Mouse (Mus musculus) limb, embryonic 13.5 days (tissue): ENCODE results near the gene Fbxo46. TPM values are rescaled to one million over a fixed set of nuclear protein-coding genes. Genes with fewer than 3 reads are reported as not detected.

Experiments used
- ATAC-seq: fragments of 200-750 bp; cut with Nextera tagmentation; 2 replicates; pipeline ENCODE4 v1.8.0; 2017; ENCODE audit warnings: low read depth, moderate number of reproducible peaks, moderate TSS enrichment; ENCODE audit not compliant: low FRiP score
- H3K27ac ChIP-seq: fragments of 300-500 bp; sonication (generic); 2 replicates; pipeline ENCODE4 v1.5.1; 2015; ENCODE audit warnings: inconsistent platforms, mild to moderate bottlenecking, moderate library complexity
- H3K27me3 ChIP-seq: fragments of 300-500 bp; sonication (generic); 2 replicates; pipeline ENCODE4 v1.6.1; 2015; ENCODE audit warnings: mild to moderate bottlenecking, inconsistent platforms
- H3K36me3 ChIP-seq: fragments of 300-500 bp; sonication (generic); 2 replicates; pipeline ENCODE4 v1.6.1; 2015; ENCODE audit warnings: inconsistent platforms, mild to moderate bottlenecking, moderate library complexity
- H3K4me1 ChIP-seq: fragments of 300-500 bp; sonication (generic); 2 replicates; pipeline ENCODE4 v1.6.1; 2015; ENCODE audit warnings: inconsistent platforms
- H3K4me2 ChIP-seq: fragments of 300-500 bp; sonication (generic); replicated peaks from 2 replicates; pipeline ENCODE4 v1.6.1; 2015; ENCODE audit warnings: inconsistent platforms, mild to moderate bottlenecking, moderate library complexity
- H3K4me3 ChIP-seq: fragments of 300-500 bp; sonication (generic); 2 replicates; pipeline ENCODE4 v1.5.1; 2015; ENCODE audit warnings: moderate library complexity, mild to moderate bottlenecking, inconsistent platforms
- H3K9ac ChIP-seq: fragments of 300-500 bp; sonication (generic); 2 replicates; pipeline ENCODE4 v1.6.1; 2015; ENCODE audit warnings: mild to moderate bottlenecking, inconsistent platforms
- H3K9me3 ChIP-seq: fragments of 300-500 bp; sonication (generic); 2 replicates; pipeline ENCODE4 v1.6.1; 2016; ENCODE audit warnings: inconsistent platforms
- WGBS: fragments of 180-500 bp; shearing (Covaris S2); methylation state at CpG from one replicate; pipeline ENCODE4 v1.1.7; 2015; 5-methylcytosine and 5-hydroxymethylcytosine counted together
- polyA plus RNA-seq: library from polyadenylated mRNA; unstranded; fragments of >200 nt; fragmentation: Nextera tagmentation; extraction: Ambion mirVana; gene quantifications from 2 replicates; pipeline ENCODE4 v1.2.1, GENCODE M21; 2015

The Fbxo46 gene
- polyA plus RNA-seq, 1 experiment from 2014 or later = 19.1 TPM

DNA sequence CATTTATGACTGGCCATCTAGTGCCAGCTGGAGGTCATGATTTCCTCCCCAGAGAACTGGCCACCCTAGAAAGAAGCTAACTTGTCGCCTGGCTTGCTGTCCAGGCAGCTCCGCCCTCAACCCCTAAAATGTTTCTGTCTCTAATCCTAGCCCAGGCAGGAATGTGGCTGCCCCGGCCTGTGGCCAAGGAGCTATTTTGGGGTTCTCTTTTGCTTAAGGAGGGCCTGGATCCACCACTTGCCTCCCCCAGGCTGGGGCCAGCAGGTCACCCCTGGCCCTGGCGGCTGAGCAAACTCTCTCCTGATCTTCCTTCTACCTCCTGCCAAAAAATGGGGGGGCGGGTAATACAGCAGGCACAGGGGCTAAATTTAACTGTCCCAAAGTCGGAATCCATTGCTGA is 36.6 kb upstream of the Fbxo46 start:
- Histone ChIP-seq H3K27ac (no peak overlapping the region), H3K4me1 (peaks cover 48% of the 10 kb centered on the region), H3K9ac (peak overlapping the region; percentile 46; the same call in 1 of the 2 replicates), H3K27me3 (no peaks in the 10 kb centered on the region), H3K36me3 (peaks cover 69% of the 10 kb centered on the region), H3K9me3 (no peaks in the 10 kb centered on the region), H3K4me2 (peak overlapping the region; percentile 50), H3K4me3 (0 out of 2 replicates have a peak overlapping the region, but pooled peaks have one; percentile 27)
- WGBS = 53% methylated on average over 6 of the region's 6 CpGs
- 0 out of 2 replicates have a peak, but pooled peaks have one; percentile 1 for ATAC-seq

DNA sequence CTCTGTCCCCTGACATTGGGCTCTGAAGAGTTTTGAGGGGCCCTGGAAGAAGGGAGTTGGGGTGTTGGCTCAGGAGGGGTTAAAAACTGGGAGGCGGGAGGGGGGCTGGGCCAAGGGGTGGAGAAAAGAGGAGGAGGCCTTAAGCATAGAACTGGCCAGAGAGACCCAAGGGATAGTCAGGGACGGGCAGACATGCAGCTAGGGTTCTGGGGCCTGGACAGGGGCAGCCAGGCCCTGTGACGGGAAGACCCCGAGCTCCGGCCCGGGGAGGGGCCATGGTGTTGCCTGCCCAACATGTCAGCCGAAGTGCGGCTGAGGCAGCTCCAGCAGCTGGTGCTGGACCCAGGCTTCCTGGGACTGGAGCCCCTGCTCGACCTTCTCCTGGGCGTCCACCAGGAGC is 36.0 kb upstream of the Fbxo46 start, which contains the start of gene Dmpk:
Gene Dmpk, plus strand, starts transcription at position 149 of the 400 bp plus-strand sequence.
- Histone ChIP-seq H3K27me3 (no peaks in the 10 kb centered on the region), H3K27ac (peak within 1 kb of the TSS; percentile 49; the same call in 1 of the 2 replicates), H3K9me3 (no peaks in the 10 kb centered on the region), H3K36me3 (peaks cover 69% of the 10 kb centered on the region), H3K4me1 (peaks cover 48% of the 10 kb centered on the region), H3K9ac (peak within 1 kb of the TSS; percentile 46; the same call in 1 of the 2 replicates), H3K4me2 (peak within 1 kb of the TSS; percentile 50), H3K4me3 (peak within 1 kb of the TSS; percentile 27)
- ATAC-seq = peak; percentile 25; the same call in 1 of the 2 replicates
- WGBS = 42% methylated on average over 10 of the region's 10 CpGs

DNA sequence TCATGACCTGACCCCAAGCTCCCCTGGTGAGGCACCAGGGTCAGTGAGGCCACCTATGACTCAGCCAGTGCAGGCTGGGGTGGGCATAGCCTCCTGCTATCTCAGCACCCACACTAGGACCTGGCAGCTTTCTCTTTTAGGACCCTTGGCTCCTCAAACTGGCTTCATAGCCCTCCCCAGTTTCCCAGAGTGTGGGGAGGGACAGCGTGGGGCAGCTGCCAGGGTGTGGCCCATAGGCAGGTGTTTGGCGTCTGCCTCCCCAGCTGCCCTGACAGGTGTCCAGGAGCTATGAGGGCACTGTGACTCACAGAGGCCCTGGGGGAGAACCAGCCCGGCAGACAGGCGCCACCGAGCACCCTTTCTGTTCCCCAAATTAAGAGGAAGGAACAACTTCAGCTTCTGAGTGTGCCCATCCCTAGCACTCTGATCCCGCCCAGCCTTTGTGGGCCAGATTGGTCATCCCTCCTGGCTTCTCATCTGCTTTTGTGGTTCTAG is 35.3 kb upstream of the Fbxo46 start:
- H3K4me3 ChIP-seq = peak overlapping the region; percentile 27

DNA sequence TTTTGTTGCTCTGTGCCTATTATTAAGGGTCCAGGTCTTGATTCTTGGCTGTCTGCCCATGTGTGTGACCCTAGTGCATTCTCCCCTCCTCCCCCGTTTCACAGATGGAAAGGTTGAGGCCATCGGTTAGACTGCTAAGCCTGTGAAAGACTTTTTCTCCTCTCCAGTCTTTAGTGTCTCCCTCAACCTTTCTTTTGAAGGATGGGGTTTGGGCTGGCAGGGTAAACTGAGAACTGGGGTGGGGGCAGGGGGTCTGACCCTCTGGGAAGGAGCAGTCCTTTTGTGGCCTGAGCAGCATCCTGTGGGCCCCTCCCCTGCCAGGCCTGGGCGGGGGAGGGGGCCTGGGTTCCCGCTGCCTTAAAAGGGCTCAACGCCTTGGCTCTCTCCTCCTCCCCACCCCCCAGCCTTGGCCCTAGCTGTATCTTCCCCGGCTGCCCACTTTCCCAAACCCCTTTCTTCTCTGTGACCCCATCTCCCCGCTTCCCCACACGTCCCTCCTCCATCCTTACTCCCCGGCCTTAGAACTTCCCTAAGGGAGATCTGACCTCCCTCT is 34.7 kb upstream of the Fbxo46 start:
- Histone ChIP-seq H3K4me2 (peak overlapping the region; percentile 50), H3K36me3 (peaks cover 62% of the 10 kb centered on the region), H3K9ac (peak overlapping the region; percentile 53; the same call in 1 of the 2 replicates), H3K27me3 (no peaks in the 10 kb centered on the region), H3K9me3 (no peaks in the 10 kb centered on the region), H3K4me3 (peak overlapping the region; percentile 27), H3K4me1 (peaks cover 48% of the 10 kb centered on the region), H3K27ac (no peak overlapping the region)
- 20% methylated on average over 9 of the region's 9 CpGs for WGBS
- no peak for ATAC-seq

More for the DNA sequence above, 35.3 kb upstream of the Fbxo46 start:
- WGBS = 71% methylated on average over 6 of the region's 6 CpGs
- Histone ChIP-seq H3K36me3 (peaks cover 64% of the 10 kb centered on the region), H3K9ac (0 out of 2 replicates have a peak overlapping the region, but pooled peaks have one; percentile 46), H3K27me3 (no peaks in the 10 kb centered on the region), H3K4me2 (peak overlapping the region; percentile 50), H3K27ac (peak overlapping the region; percentile 49; the same call in 1 of the 2 replicates), H3K9me3 (no peaks in the 10 kb centered on the region), H3K4me1 (peaks cover 48% of the 10 kb centered on the region)
- ATAC-seq = no peak

DNA sequence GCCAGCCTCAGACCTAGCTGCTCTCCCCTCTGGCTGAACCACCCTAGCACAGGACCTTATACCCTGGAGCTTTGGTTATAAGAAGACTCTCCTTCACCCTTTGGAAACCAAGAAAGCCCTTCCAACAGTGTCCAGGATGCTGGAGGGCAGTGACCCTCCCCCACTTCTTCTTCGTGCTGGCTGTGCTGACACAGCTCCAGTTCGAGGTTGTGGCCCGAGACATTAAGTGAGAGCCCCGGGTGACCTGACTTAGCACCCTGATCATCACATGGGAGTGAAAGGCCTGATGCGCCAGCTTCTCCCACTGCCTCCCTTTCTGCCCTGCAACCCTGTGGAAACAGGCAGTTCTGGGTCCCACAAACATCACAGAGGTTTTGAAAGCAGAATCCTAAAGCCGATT is 34.2 kb upstream of the Fbxo46 start:
- no peaks in the 10 kb centered on the region for H3K9me3 ChIP-seq
- no peaks in the 10 kb centered on the region for H3K27me3 ChIP-seq
- no peak for ATAC-seq
- peak overlapping the region; percentile 50 for H3K4me2 ChIP-seq
- H3K4me3 ChIP-seq = peak overlapping the region; percentile 27
- peaks cover 48% of the 10 kb centered on the region for H3K4me1 ChIP-seq
- H3K9ac ChIP-seq = peak overlapping the region; percentile 53; the same call in 1 of the 2 replicates
- H3K27ac ChIP-seq = no peak overlapping the region
- 10% methylated on average over 6 of the region's 6 CpGs for WGBS
- H3K36me3 ChIP-seq = peaks cover 62% of the 10 kb centered on the region

DNA sequence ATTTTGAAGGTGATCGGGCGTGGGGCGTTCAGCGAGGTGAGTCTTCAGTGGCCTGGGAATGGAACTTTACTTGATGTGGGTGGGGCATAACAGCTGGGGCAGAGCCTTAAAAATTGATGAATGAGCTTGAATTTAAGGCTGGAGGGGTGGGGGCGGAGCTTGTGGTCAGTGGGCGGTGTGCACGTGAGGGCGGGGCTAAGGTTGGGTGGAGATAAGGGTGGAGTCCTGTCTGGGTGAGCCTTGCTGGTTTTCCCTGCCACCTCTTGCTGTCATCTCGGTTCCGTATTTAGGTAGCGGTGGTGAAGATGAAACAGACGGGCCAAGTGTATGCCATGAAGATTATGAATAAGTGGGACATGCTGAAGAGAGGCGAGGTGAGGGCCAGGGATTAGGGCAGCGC is 33.6 kb upstream of the Fbxo46 start:
- Histone ChIP-seq H3K4me3 (peak overlapping the region; percentile 27; the same call in 1 of the 2 replicates), H3K27ac (no peak overlapping the region), H3K36me3 (peaks cover 62% of the 10 kb centered on the region), H3K4me1 (peaks cover 48% of the 10 kb centered on the region), H3K9ac (no peak overlapping the region), H3K4me2 (peak overlapping the region; percentile 50), H3K9me3 (no peaks in the 10 kb centered on the region), H3K27me3 (no peaks in the 10 kb centered on the region)
- ATAC-seq = no peak
- WGBS = 8% methylated on average over 14 of the region's 14 CpGs

DNA sequence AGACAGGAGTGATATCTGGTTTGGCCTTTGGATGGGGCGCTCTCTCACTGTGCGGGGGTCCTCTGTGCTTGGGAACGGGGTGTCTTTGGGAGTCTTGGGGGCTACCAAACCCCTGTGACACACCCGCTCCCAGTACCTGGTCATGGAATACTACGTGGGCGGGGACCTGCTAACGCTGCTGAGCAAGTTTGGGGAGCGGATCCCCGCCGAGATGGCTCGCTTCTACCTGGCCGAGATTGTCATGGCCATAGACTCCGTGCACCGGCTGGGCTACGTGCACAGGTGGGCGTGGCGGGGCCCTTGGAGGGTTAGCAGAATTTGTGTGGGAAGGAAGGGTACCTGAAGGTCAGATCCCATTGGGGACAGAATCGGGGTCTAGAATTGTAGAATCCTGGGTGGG is 32.9 kb upstream of the Fbxo46 start:
- H3K27me3 ChIP-seq = peaks cover 3% of the 10 kb centered on the region; the same call in 1 of the 2 replicates
- no peak overlapping the region for H3K4me3 ChIP-seq
- H3K9ac ChIP-seq = no peak overlapping the region
- 62% methylated on average over 18 of the region's 18 CpGs for WGBS
- no peak overlapping the region for H3K27ac ChIP-seq
- H3K4me2 ChIP-seq = no peak overlapping the region
- H3K9me3 ChIP-seq = no peaks in the 10 kb centered on the region
- H3K4me1 ChIP-seq = peaks cover 50% of the 10 kb centered on the region
- no peak for ATAC-seq
- H3K36me3 ChIP-seq = peaks cover 58% of the 10 kb centered on the region

DNA sequence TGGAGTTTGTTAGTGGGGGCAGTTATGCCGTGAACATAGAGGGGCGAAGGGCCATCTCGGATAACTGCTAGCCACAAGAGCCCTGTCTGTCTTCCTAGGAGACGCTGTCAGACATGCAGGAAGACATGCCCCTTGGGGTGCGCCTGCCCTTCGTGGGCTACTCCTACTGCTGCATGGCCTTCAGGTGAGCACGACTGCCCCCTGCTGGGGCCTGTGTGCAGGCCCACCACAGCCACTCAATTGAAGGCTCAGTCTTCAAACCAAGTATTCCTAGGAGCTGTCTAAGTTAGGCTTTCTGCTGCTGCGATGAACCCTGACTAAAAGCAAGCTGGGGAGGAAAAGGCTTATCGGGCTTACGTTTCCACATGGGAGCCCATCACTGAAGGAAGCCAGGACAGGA is 30.8 kb upstream of the Fbxo46 start:
- 36% methylated on average over 10 of the region's 10 CpGs for WGBS
- Histone ChIP-seq H3K27me3 (peaks cover 7% of the 10 kb centered on the region), H3K4me1 (peaks cover 47% of the 10 kb centered on the region), H3K4me2 (no peak overlapping the region), H3K4me3 (no peak overlapping the region), H3K9me3 (no peaks in the 10 kb centered on the region), H3K36me3 (peaks cover 45% of the 10 kb centered on the region), H3K27ac (no peak overlapping the region), H3K9ac (no peak overlapping the region)
- ATAC-seq = no peak

DNA sequence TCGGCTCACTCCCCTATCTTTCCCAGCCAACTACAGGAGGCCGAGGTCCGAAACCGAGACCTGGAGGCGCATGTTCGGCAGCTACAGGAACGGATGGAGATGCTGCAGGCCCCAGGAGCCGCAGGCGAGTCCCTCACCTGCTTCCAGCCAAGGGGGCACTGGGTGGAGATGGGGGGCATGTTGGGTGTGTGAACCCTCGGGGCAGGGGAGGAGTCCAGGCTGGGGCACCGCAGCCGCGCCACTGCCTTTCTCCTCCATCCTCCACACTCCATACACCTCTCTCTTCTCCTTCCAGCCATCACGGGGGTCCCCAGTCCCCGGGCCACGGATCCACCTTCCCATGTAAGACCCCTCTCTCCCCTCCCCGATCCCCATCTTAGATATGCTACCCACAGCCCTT is 27.7 kb upstream of the Fbxo46 start:
- Histone ChIP-seq H3K4me2 (peak overlapping the region; percentile 96), H3K9me3 (no peaks in the 10 kb centered on the region), H3K9ac (peak overlapping the region; percentile 68), H3K4me3 (peak overlapping the region; percentile 88; the same call in 1 of the 2 replicates), H3K4me1 (peaks cover 33% of the 10 kb centered on the region), H3K27me3 (peaks cover 7% of the 10 kb centered on the region), H3K36me3 (peaks cover 48% of the 10 kb centered on the region), H3K27ac (no peak overlapping the region)
- ATAC-seq = no peak
- 37% methylated on average over 15 of the region's 17 CpGs for WGBS

DNA sequence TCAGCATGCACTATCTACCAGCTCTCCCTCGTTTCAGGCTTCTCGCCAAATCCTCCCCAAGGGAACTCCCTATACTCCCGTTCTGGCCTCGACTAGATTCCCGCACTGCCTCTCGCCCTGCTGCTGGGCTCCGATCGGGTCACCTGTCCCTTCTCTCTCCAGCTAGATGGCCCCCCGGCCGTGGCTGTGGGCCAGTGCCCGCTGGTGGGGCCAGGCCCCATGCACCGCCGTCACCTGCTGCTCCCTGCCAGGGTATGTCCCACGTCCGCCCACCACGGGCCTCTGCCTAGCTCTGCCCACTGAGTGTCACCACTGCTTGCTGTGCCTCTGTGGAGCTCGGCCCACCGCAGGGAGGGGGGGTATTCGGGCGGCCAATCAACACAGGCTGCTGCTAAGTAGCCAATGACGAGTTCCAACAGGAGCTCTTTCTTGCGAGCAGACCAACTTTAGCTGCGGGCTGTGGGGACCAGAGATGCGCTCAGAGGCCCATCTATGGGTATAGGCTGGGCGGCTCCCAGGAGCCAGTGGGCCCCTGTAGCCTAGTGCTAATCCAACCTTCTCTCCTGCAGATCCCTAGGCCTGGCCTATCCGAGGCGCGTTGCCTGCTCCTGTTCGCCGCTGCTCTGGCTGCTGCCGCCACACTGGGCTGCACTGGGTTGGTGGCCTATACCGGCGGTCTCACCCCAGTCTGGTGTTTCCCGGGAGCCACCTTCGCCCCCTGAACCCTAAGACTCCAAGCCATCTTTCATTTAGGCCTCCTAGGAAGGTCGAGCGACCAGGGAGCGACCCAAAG is 27.1 kb upstream of the Fbxo46 start:
- Histone ChIP-seq H3K4me1 (peaks cover 40% of the 10 kb centered on the region), H3K27ac (peak overlapping the region; percentile 93), H3K4me3 (peak overlapping the region; percentile 88), H3K4me2 (peak overlapping the region; percentile 96), H3K9ac (peak overlapping the region; percentile 68), H3K36me3 (peaks cover 48% of the 10 kb centered on the region), H3K27me3 (peaks cover 7% of the 10 kb centered on the region), H3K9me3 (no peaks in the 10 kb centered on the region)
- ATAC-seq = peak; percentile 51
- 3% methylated on average over 38 of the region's 38 CpGs for WGBS

DNA sequence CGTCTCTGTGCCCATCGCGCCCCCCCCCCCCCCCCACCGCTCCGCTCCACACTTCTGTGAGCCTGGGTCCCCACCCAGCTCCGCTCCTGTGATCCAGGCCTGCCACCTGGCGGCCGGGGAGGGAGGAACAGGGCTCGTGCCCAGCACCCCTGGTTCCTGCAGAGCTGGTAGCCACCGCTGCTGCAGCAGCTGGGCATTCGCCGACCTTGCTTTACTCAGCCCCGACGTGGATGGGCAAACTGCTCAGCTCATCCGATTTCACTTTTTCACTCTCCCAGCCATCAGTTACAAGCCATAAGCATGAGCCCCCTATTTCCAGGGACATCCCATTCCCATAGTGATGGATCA is 26.5 kb upstream of the Fbxo46 start:
- Histone ChIP-seq H3K9me3 (no peaks in the 10 kb centered on the region), H3K27me3 (peaks cover 7% of the 10 kb centered on the region), H3K9ac (peak overlapping the region; percentile 68), H3K36me3 (peaks cover 48% of the 10 kb centered on the region), H3K4me2 (peak overlapping the region; percentile 96), H3K27ac (peak overlapping the region; percentile 93), H3K4me3 (peak overlapping the region; percentile 88), H3K4me1 (peaks cover 45% of the 10 kb centered on the region)
- 1% methylated on average over 15 of the region's 15 CpGs for WGBS
- ATAC-seq = peak; percentile 32
